Mouse (Mus musculus) NIH3T3 (cell line): Measurements from ENCODE around the gene Adam15.

ENCODE experiments used
- DNase-seq: peaks from one replicate; pipeline ENCODE4 v3.0.0-alpha.2; 2012; ENCODE audit warnings: low read depth

Adam15 gene

DNA sequence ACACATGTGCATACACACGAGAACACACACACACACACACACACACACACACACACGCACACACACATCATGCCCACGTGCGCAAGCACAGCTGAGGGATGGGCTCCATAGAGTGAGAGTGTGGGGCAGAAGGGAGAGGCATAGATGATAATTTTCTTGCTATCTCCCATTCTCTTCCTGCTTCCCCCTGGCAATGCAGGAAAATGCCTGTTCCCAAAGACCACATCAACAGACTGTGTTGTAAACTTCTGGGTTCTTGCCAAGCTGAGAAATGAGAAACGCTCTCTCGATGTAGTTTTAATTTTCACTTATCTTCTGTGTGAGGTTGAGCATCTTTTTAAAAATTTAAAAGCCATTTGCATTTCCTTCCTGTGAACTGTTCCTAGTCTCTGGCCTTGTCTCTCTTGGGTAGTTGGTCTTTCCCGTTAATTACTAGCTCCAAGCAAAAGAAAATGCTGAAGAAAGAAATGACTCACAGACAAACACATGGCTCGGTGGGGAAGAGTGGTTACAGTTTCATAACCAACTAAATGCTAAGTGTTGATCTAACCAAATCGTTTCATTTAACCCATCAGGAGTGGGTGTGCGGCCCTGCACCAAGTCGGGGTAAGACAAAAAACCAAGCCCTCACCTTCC, 52.9 kb downstream of the Adam15 start:
- DNase-seq: peak; percentile 53

GRCm38 (mm10) chr3:89295685-89296230, 54.0 kb downstream of the Adam15 start:
- DNase-seq: no peak

GRCm38 (mm10) chr3:89294195-89294594, 55.6 kb downstream of the Adam15 start:
- DNase-seq: no peak

DNA sequence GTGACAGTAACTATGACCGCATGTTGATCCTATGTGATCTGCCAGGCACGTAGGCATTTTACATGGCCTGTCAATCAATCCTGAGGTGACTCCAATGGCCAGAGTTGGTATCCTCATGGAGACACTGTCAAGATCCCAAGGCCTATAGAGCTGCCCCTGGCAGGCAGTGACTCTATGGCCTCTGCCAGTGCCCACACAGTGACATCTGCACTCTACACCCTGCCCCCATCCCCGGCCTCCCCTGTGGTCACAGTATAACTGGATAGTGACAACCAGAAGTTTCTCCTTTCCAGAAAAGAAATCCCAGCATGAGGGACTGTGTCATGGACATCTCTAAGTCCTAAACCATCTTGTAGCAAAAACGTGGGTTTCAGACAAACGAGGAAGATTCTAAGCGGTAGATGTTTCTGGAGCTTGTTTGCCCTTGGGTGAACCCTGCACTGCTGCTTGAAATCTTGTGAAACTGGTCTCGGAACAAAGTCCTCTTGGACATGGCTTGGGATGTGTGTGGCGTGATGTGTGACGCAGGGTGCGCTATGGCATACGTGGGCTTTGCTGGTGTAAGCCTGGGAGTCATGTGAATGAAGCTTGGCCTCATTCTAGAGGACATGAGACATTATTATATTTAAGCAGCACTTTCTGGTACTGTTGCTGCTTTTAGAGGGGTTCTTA, 56.4 kb downstream of the Adam15 start:
- DNase-seq: no peak

- DNase-seq: no peak
These were observed 57.5 kb downstream of the Adam15 start for GRCm38 (mm10) chr3:89292303-89292702.

- DNase-seq: no peak
These were observed 57.9 kb downstream of the Adam15 start for GRCm38 (mm10) chr3:89291874-89292273.
